Mouse (Mus musculus) MEL (cell line): ENCODE results near the gene 2310057N15Rik. TPM values are rescaled to one million over a fixed set of nuclear protein-coding genes. Genes with fewer than 3 reads are reported as not detected.

Experiments used
- DNase-seq: peaks from one replicate; pipeline ENCODE4 v3.0.0; 2011; ENCODE audit warnings: low read depth, low spot score
- H3K27ac ChIP-seq: 2 replicates; pipeline ENCODE4 v1.5.1; 2012; ENCODE audit warnings: low read depth, mild to moderate bottlenecking, control low read depth, low read length, moderate library complexity; ENCODE audit not compliant: control insufficient read depth
- H3K27me3 ChIP-seq, 2 experiments: fragments of 150-350 bp in 1 of 2; sonication (generic) in 1 of 2; 2 replicates each; pipeline ENCODE4 v1.6.1; 2012; ENCODE audit warnings: low read length in 2 of 2, mild to moderate bottlenecking in 2 of 2, improper control_type of control experiment in 1 of 2, moderate library complexity in 1 of 2; ENCODE audit not compliant: insufficient read depth in 2 of 2, control insufficient read depth in 1 of 2
- H3K36me3 ChIP-seq, 2 experiments: 2 replicates each; pipeline ENCODE4 v1.6.1; 2012 to 2014; ENCODE audit warnings: low read length in 2 of 2, improper control_type of control experiment in 1 of 2, inconsistent platforms in 1 of 2, mild to moderate bottlenecking in 1 of 2; ENCODE audit not compliant: insufficient read depth in 2 of 2, control insufficient read depth in 1 of 2
- H3K4me1 ChIP-seq, 2 experiments: fragments of 150-350 bp in 1 of 2; sonication (generic) in 1 of 2; 2 replicates each; pipeline ENCODE4 v1.6.1; 2012; ENCODE audit warnings: low read length in 2 of 2, improper control_type of control experiment in 1 of 2, mild to moderate bottlenecking in 1 of 2; ENCODE audit not compliant: insufficient read depth in 2 of 2, control insufficient read depth in 1 of 2
- H3K4me3 ChIP-seq, 2 experiments: fragments of 150-350 bp in 1 of 2; sonication (generic) in 1 of 2; 2 replicates each; pipeline ENCODE4 v1.5.1; 2012; ENCODE audit warnings: low read depth in 2 of 2, low read length in 2 of 2, mild to moderate bottlenecking in 2 of 2, moderate library complexity in 2 of 2, control low read depth in 1 of 2, improper control_type of control experiment in 1 of 2; ENCODE audit not compliant: control insufficient read depth in 1 of 2, insufficient read depth in 1 of 2
- H3K79me2 ChIP-seq: 2 replicates; pipeline ENCODE4 v1.6.1; 2012; ENCODE audit warnings: mild to moderate bottlenecking, low read length, moderate library complexity; ENCODE audit not compliant: control insufficient read depth, poor library complexity, insufficient read depth
- H3K9ac ChIP-seq: 2 replicates; pipeline ENCODE4 v1.6.1; 2012; ENCODE audit warnings: low read depth, mild to moderate bottlenecking, control low read depth, low read length, moderate library complexity; ENCODE audit not compliant: control insufficient read depth, poor library complexity, severe bottlenecking
- H3K9me3 ChIP-seq: fragments of 150-350 bp; sonication (generic); replicated peaks from 2 replicates; pipeline ENCODE4 v1.6.1; 2012; ENCODE audit warnings: mild to moderate bottlenecking, low read length, improper control_type of control experiment, moderate library complexity; ENCODE audit not compliant: insufficient read depth
- BHLHE40 ChIP-seq: IDR thresholded peaks from 2 replicates; pipeline ENCODE4 v1.6.1; 2012; ENCODE audit warnings: low read depth, mild to moderate bottlenecking, inconsistent platforms, low read length, improper control_type of control experiment, borderline replicate concordance
- CTCF ChIP-seq, 3 experiments: IDR thresholded peaks in 2 of 3; conservative IDR thresholded peaks in 1 of 3; 2 replicates each; pipeline ENCODE4 v1.5.1; 2011 to 2012; ENCODE audit warnings: low read length in 3 of 3, low read depth in 2 of 3, mild to moderate bottlenecking in 2 of 3, improper control_type of control experiment in 1 of 3, inconsistent platforms in 1 of 3, mixed read lengths in 1 of 3, moderate library complexity in 1 of 3; ENCODE audit not compliant: control insufficient read depth in 1 of 3, insufficient read depth in 1 of 3, poor library complexity in 1 of 3, severe bottlenecking in 1 of 3
- E2F4 ChIP-seq: IDR thresholded peaks from 2 replicates; pipeline ENCODE4 v1.6.1; 2011; ENCODE audit warnings: low read depth, low read length, improper control_type of control experiment, borderline replicate concordance
- ELF1 ChIP-seq: IDR thresholded peaks from 2 replicates; pipeline ENCODE4 v1.6.1; 2014; ENCODE audit warnings: low read depth, mild to moderate bottlenecking, inconsistent platforms, low read length, improper control_type of control experiment, moderate library complexity
- EP300 ChIP-seq, 2 experiments: IDR thresholded peaks; 2 replicates each; pipeline ENCODE4 v1.6.1; 2011; ENCODE audit warnings: improper control_type of control experiment in 2 of 2, low read length in 2 of 2, low read depth in 1 of 2, mild to moderate bottlenecking in 1 of 2
- GABPA ChIP-seq: IDR thresholded peaks from 2 replicates; pipeline ENCODE4 v1.6.1; 2012; ENCODE audit warnings: low read depth, mild to moderate bottlenecking, inconsistent platforms, low read length, improper control_type of control experiment, moderate library complexity
- GATA1 ChIP-seq: IDR thresholded peaks from 2 replicates; pipeline ENCODE4 v1.6.1; 2011; ENCODE audit warnings: low read depth, low read length, improper control_type of control experiment
- HCFC1 ChIP-seq: IDR thresholded peaks from 2 replicates; pipeline ENCODE4 v1.6.1; 2012; ENCODE audit warnings: low read depth, mild to moderate bottlenecking, inconsistent platforms, low read length, improper control_type of control experiment, moderate library complexity
- JUND ChIP-seq: IDR thresholded peaks from 2 replicates; pipeline ENCODE4 v1.6.1; 2011; ENCODE audit warnings: low read depth, mild to moderate bottlenecking, improper control_type of control experiment, low read length
- MAZ ChIP-seq: IDR thresholded peaks from 2 replicates; pipeline ENCODE4 v1.6.1; 2012; ENCODE audit warnings: low read depth, mild to moderate bottlenecking, inconsistent platforms, low read length, improper control_type of control experiment
- MEF2A ChIP-seq: IDR thresholded peaks from 2 replicates; pipeline ENCODE4 v1.6.1; 2014; ENCODE audit warnings: low read depth, mild to moderate bottlenecking, inconsistent platforms, low read length, improper control_type of control experiment; ENCODE audit not compliant: poor library complexity, insufficient replicate concordance, severe bottlenecking; ENCODE audit errors: extremely low read depth
- MXI1 ChIP-seq: IDR thresholded peaks from 2 replicates; pipeline ENCODE4 v1.6.1; 2011; ENCODE audit warnings: mild to moderate bottlenecking, low read depth, low read length, improper control_type of control experiment
- NRF1 ChIP-seq: IDR thresholded peaks from 2 replicates; pipeline ENCODE4 v1.6.1; 2014; ENCODE audit warnings: low read depth, mild to moderate bottlenecking, inconsistent platforms, low read length, improper control_type of control experiment, moderate library complexity; ENCODE audit not compliant: poor library complexity, insufficient read depth, severe bottlenecking
- POLR2A ChIP-seq, 2 experiments: IDR thresholded peaks; 2 replicates each; pipeline ENCODE4 v1.6.1; 2011 to 2012; ENCODE audit warnings: low read length in 2 of 2, mild to moderate bottlenecking in 2 of 2, control low read depth in 1 of 2, improper control_type of control experiment in 1 of 2, low read depth in 1 of 2, moderate library complexity in 1 of 2; ENCODE audit not compliant: control insufficient read depth in 1 of 2, insufficient read depth in 1 of 2, poor library complexity in 1 of 2
- POLR2AphosphoS5 ChIP-seq: IDR thresholded peaks from 2 replicates; pipeline ENCODE4 v1.6.1; 2012; ENCODE audit warnings: low read depth, borderline replicate concordance, mild to moderate bottlenecking, inconsistent platforms, low read length, moderate library complexity, mixed read lengths
- RAD21 ChIP-seq: IDR thresholded peaks from 2 replicates; pipeline ENCODE4 v1.6.1; 2011; ENCODE audit warnings: mild to moderate bottlenecking, low read depth, low read length, improper control_type of control experiment
- SMC3 ChIP-seq: IDR thresholded peaks from 2 replicates; pipeline ENCODE4 v1.6.1; 2011; ENCODE audit warnings: low read depth, low read length, improper control_type of control experiment
- TAL1 ChIP-seq: IDR thresholded peaks from 2 replicates; pipeline ENCODE4 v1.6.1; 2012; ENCODE audit warnings: mild to moderate bottlenecking, inconsistent platforms, low read length, moderate library complexity, mixed read lengths
- TBP ChIP-seq: IDR thresholded peaks from 2 replicates; pipeline ENCODE4 v1.8.0; 2011; ENCODE audit warnings: low read depth, low read length, improper control_type of control experiment
- TCF12 ChIP-seq: IDR thresholded peaks from 2 replicates; pipeline ENCODE4 v1.6.1; 2014; ENCODE audit warnings: low read depth, mild to moderate bottlenecking, inconsistent platforms, low read length, improper control_type of control experiment, moderate library complexity
- ZC3H11A ChIP-seq: IDR thresholded peaks from 2 replicates; pipeline ENCODE4 v1.6.1; 2012; ENCODE audit warnings: low read depth, mild to moderate bottlenecking, inconsistent platforms, low read length, improper control_type of control experiment
- ZMIZ1 ChIP-seq: IDR thresholded peaks from 2 replicates; pipeline ENCODE4 v1.6.1; 2012; ENCODE audit warnings: low read depth, mild to moderate bottlenecking, inconsistent platforms, low read length, improper control_type of control experiment, moderate library complexity
- ZNF384 ChIP-seq: IDR thresholded peaks from 2 replicates; pipeline ENCODE4 v1.6.1; 2012; ENCODE audit warnings: low read depth, mild to moderate bottlenecking, inconsistent platforms, low read length, improper control_type of control experiment
- polyA plus RNA-seq, 2 experiments: library from polyadenylated mRNA; stranded (reverse) in 1 of 2; unstranded in 1 of 2; fragments of >175 nt in 1 of 2; fragments of >200 nt in 1 of 2; gene quantifications; 2 replicates each; pipeline versions ENCODE4 v1.2.1 to v1.2.4; 2012; ENCODE audit warnings: low replicate concordance in 2 of 2, low read depth in 1 of 2; ENCODE audit not compliant: insufficient read length in 2 of 2, insufficient read depth in 1 of 2, missing spikeins in 1 of 2
- total RNA-seq: library from RNA; depleted of rRNA; stranded (reverse); fragments of 300-350 nt; gene quantifications from 2 replicates; pipeline ENCODE4 v1.2.3, GENCODE M21; 2012; rRNA removed

2310057N15Rik gene
- not detected in 2 replicates for total RNA-seq
- polyA plus RNA-seq = not detected

GRCm38 (mm10) chr16:88774106-88774505 is at the start of gene 2310057N15Rik:
Gene 2310057N15Rik (minus strand): TSS chr16:88774206.
- Histone ChIP-seq H3K27me3 (no peaks in the 10 kb centered on the region), H3K9me3 (no peaks in the 10 kb centered on the region), H3K36me3 (no peaks in the 10 kb centered on the region), H3K79me2 (no peaks in the 10 kb centered on the region), H3K4me3 (no peak within 1 kb of the TSS), H3K27ac (no peak within 1 kb of the TSS), H3K4me1 (no peaks in the 10 kb centered on the region), H3K9ac (no peak within 1 kb of the TSS)
- TF ChIP-seq TBP = no peak
- no peak for TF ChIP-seq ZMIZ1
- no peak for TF ChIP-seq ELF1
- no peak for TF ChIP-seq EP300 (IDR thresholded peaks at IDR 0.05; ENCODE audit: low read depth in 1 of 2, low read length in 2 of 2)
- no peak for TF ChIP-seq ZNF384
- no peak for TF ChIP-seq GABPA
- no peak for TF ChIP-seq GATA1
- no peak for TF ChIP-seq POLR2AphosphoS5
- no peak for TF ChIP-seq SMC3
- no peak for TF ChIP-seq ZC3H11A
- TF ChIP-seq TAL1 = no peak
- no peak for DNase-seq

DNA sequence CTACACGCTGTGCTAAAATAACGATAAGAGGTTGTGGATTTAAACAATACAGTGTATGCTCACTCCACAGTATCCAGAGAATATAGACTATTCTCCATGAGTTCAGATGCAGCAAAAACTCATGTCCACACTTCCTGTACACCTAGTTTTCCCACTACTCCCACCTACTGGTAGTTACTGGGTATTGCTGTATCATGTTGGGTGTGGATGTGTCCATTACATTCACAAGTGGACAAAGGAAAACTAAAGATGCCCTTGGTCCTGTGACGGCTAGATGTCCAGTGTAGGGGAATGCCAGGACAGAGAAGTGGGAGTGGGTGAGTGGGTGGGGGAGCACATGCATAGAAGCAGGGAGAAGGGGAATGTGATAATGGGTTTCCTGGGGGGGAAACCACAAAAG is 49.7 kb upstream of the 2310057N15Rik start:
- Histone ChIP-seq H3K36me3 (no peaks in the 10 kb centered on the region), H3K79me2 (no peaks in the 10 kb centered on the region), H3K9ac (no peak overlapping the region), H3K4me1 (no peaks in the 10 kb centered on the region)
- TF ChIP-seq ZMIZ1 = no peak
- TF ChIP-seq MXI1 = no peak
- peak; percentile 8; the same call in 1 of the 2 replicates for TF ChIP-seq RAD21
- no peak for TF ChIP-seq TAL1
- TF ChIP-seq JUND = no peak
- TF ChIP-seq SMC3 = 0 out of 2 replicates have a peak, but pooled peaks have one; percentile 10
- no peak for TF ChIP-seq ELF1
- peak in 2 of 3 experiments; percentile 18 to 28; a peak in 1 of 6 replicates for TF ChIP-seq CTCF (IDR thresholded peaks at IDR 0.05 in 2 of 3, conservative IDR thresholded peaks at IDR 0.05 in 1 of 3; ENCODE audit: control insufficient read depth in 1 of 3, insufficient read depth in 1 of 3, low read depth in 2 of 3, low read length in 3 of 3, poor library complexity in 1 of 3, severe bottlenecking in 1 of 3)
- no peak for TF ChIP-seq POLR2A (IDR thresholded peaks at IDR 0.05; ENCODE audit: control insufficient read depth in 1 of 2, insufficient read depth in 1 of 2, low read depth in 1 of 2, low read length in 2 of 2, poor library complexity in 1 of 2)
- TF ChIP-seq, all 39 proteins: peak for 3
- H3K27me3 ChIP-seq = no peaks in the 10 kb centered on the region
- no peaks in the 10 kb centered on the region for H3K9me3 ChIP-seq
- H3K4me3 ChIP-seq = no peak overlapping the region
- no peak overlapping the region for H3K27ac ChIP-seq
- DNase-seq = peak; percentile 19

- Histone ChIP-seq H3K27me3 (no peaks in the 10 kb centered on the region), H3K79me2 (no peaks in the 10 kb centered on the region), H3K36me3 (no peaks in the 10 kb centered on the region), H3K4me3 (no peak within 1 kb of the TSS), H3K9ac (no peak within 1 kb of the TSS), H3K27ac (no peak within 1 kb of the TSS), H3K9me3 (no peaks in the 10 kb centered on the region), H3K4me1 (no peaks in the 10 kb centered on the region)
- no peak for DNase-seq
- no peak for TF ChIP-seq BHLHE40
- TF ChIP-seq TCF12 = no peak
- TF ChIP-seq E2F4 = no peak
- no peak for TF ChIP-seq HCFC1
- no peak for TF ChIP-seq SMC3
- TF ChIP-seq NRF1 = no peak
- TF ChIP-seq POLR2AphosphoS5 = no peak
- TF ChIP-seq TAL1 = no peak
- TF ChIP-seq ZNF384 = no peak
- no peak for TF ChIP-seq JUND
- TF ChIP-seq MEF2A = no peak
- TF ChIP-seq EP300 (IDR thresholded peaks at IDR 0.05; ENCODE audit: low read depth in 1 of 2, low read length in 2 of 2) = no peak
- TF ChIP-seq RAD21 = no peak
- TF ChIP-seq MAZ = no peak
- no peak for TF ChIP-seq CTCF (IDR thresholded peaks at IDR 0.05 in 2 of 3, conservative IDR thresholded peaks at IDR 0.05 in 1 of 3; ENCODE audit: control insufficient read depth in 1 of 3, insufficient read depth in 1 of 3, low read depth in 2 of 3, low read length in 3 of 3, poor library complexity in 1 of 3, severe bottlenecking in 1 of 3)
- no peak for TF ChIP-seq POLR2A (IDR thresholded peaks at IDR 0.05; ENCODE audit: control insufficient read depth in 1 of 2, insufficient read depth in 1 of 2, low read depth in 1 of 2, low read length in 2 of 2, poor library complexity in 1 of 2)
These were observed 46.1 kb upstream of the 2310057N15Rik start, which contains the start of gene Krtap15 for GRCm38 (mm10) chr16:88820066-88820465. Gene Krtap15 (plus strand): TSS chr16:88820215.
